Mouse (Mus musculus) embryonic facial prominence, embryonic 14.5 days (tissue): ENCODE results near the gene Ltbr. TPM values are rescaled to one million over a fixed set of nuclear protein-coding genes. Genes with fewer than 3 reads are reported as not detected.

Experiments
- ATAC-seq: fragments of 200-750 bp; cut with Nextera tagmentation; 2 replicates; pipeline ENCODE4 v1.8.0; 2017; ENCODE audit warnings: low read depth, moderate number of reproducible peaks, moderate TSS enrichment
- DNase-seq: peaks from one replicate; pipeline ENCODE4 v3.0.0-alpha.2; 2015; ENCODE audit warnings: low spot score
- H3K27ac ChIP-seq: fragments of 300-500 bp; sonication (generic); replicated peaks from 2 replicates; pipeline ENCODE4 v1.5.1; 2014; ENCODE audit warnings: low read depth, mild to moderate bottlenecking, low read length, moderate library complexity
- H3K27me3 ChIP-seq: fragments of 300-500 bp; sonication (generic); replicated peaks from 2 replicates; pipeline ENCODE4 v1.6.1; 2014; ENCODE audit warnings: low read length; ENCODE audit not compliant: control insufficient read depth, insufficient read depth
- H3K36me3 ChIP-seq: fragments of 300-500 bp; sonication (generic); 2 replicates; pipeline ENCODE4 v1.6.1; 2014; ENCODE audit warnings: low read length, mixed read lengths; ENCODE audit not compliant: control insufficient read depth, insufficient read depth
- H3K4me1 ChIP-seq: fragments of 300-500 bp; sonication (generic); 2 replicates; pipeline ENCODE4 v1.6.1; 2014; ENCODE audit warnings: antibody characterized with exemption, low read length; ENCODE audit not compliant: control insufficient read depth, insufficient read depth
- H3K4me2 ChIP-seq: fragments of 300-500 bp; sonication (generic); 2 replicates; pipeline ENCODE4 v1.6.1; 2014; ENCODE audit warnings: low read depth, mild to moderate bottlenecking, low read length, moderate library complexity, mixed read lengths
- H3K4me3 ChIP-seq: fragments of 300-500 bp; sonication (generic); 2 replicates; pipeline ENCODE4 v1.5.1; 2014; ENCODE audit warnings: low read depth, mild to moderate bottlenecking, low read length
- H3K9ac ChIP-seq: fragments of 300-500 bp; sonication (generic); 2 replicates; pipeline ENCODE4 v1.6.1; 2014; ENCODE audit warnings: low read depth, mild to moderate bottlenecking, low read length, moderate library complexity, mixed read lengths
- H3K9me3 ChIP-seq: fragments of 300-500 bp; sonication (generic); 2 replicates; pipeline ENCODE4 v1.6.1; 2016; ENCODE audit warnings: low read length; ENCODE audit not compliant: control insufficient read depth
- WGBS: fragments of 180-500 bp; shearing (Covaris S2); extraction: QIAGEN DNeasy Blood & Tissue Kit; methylation state at CpG from one replicate; pipeline ENCODE4 v1.1.7; 2014; 5-methylcytosine and 5-hydroxymethylcytosine counted together
- polyA plus RNA-seq: library from polyadenylated mRNA; unstranded; fragments of >200 nt; fragmentation: Nextera tagmentation; extraction: Ambion mirVana; gene quantifications from 2 replicates; pipeline ENCODE4 v1.2.1, GENCODE M21; 2014

Ltbr gene
- polyA plus RNA-seq, 1 experiment from 2014 or later, result 49.0 TPM

- H3K36me3 ChIP-seq, result no peaks in the 10 kb centered on the region
- DNase-seq (peak; percentile 43), ATAC-seq (peak; percentile 62; the same call in 1 of the 2 replicates)
- H3K9ac ChIP-seq, result no peak overlapping the region
- no peak overlapping the region for H3K4me3 ChIP-seq
- H3K4me2 ChIP-seq, result peak overlapping the region; percentile 5; the same call in 1 of the 2 replicates
- WGBS, result 6% methylated on average over 26 of the region's 26 CpGs
- H3K9me3 ChIP-seq, result no peaks in the 10 kb centered on the region
- H3K4me1 ChIP-seq, result no peaks in the 10 kb centered on the region
- H3K27me3 ChIP-seq, result peaks cover 27% of the 10 kb centered on the region
- H3K27ac ChIP-seq, result no peak overlapping the region
Measured at GRCm38 (mm10) chr6:125321114-125321855, 7.6 kb upstream of the Ltbr start.

GRCm38 (mm10) chr6:125320323-125320722 lies 6.6 kb upstream of the Ltbr start, which contains the start of gene Scnn1a:
Gene Scnn1a (plus strand): TSS chr6:125320659.
- Histone ChIP-seq H3K9ac (no peak within 1 kb of the TSS), H3K4me2 (peak within 1 kb of the TSS; percentile 5; the same call in 1 of the 2 replicates)

GRCm38 (mm10) chr6:125319919-125320296 lies 6.2 kb upstream of the Ltbr start:
- Histone ChIP-seq H3K4me3 (no peak overlapping the region), H3K9me3 (no peaks in the 10 kb centered on the region), H3K36me3 (no peaks in the 10 kb centered on the region), H3K27me3 (peaks cover 27% of the 10 kb centered on the region), H3K4me1 (no peaks in the 10 kb centered on the region), H3K27ac (no peak overlapping the region), H3K4me2 (no peak overlapping the region), H3K9ac (no peak overlapping the region)
- DNase-seq, result no peak
- ATAC-seq, result no peak

More at GRCm38 (mm10) chr6:125320323-125320722, 6.6 kb upstream of the Ltbr start, which contains the start of gene Scnn1a:
- no peak for ATAC-seq
- Histone ChIP-seq H3K4me3 (no peak within 1 kb of the TSS), H3K4me1 (no peaks in the 10 kb centered on the region), H3K27ac (no peak within 1 kb of the TSS), H3K27me3 (peaks cover 27% of the 10 kb centered on the region), H3K36me3 (no peaks in the 10 kb centered on the region), H3K9me3 (no peaks in the 10 kb centered on the region)
- DNase-seq, result no peak
- 76% methylated on average over 1 of the region's 1 CpGs for WGBS

DNA sequence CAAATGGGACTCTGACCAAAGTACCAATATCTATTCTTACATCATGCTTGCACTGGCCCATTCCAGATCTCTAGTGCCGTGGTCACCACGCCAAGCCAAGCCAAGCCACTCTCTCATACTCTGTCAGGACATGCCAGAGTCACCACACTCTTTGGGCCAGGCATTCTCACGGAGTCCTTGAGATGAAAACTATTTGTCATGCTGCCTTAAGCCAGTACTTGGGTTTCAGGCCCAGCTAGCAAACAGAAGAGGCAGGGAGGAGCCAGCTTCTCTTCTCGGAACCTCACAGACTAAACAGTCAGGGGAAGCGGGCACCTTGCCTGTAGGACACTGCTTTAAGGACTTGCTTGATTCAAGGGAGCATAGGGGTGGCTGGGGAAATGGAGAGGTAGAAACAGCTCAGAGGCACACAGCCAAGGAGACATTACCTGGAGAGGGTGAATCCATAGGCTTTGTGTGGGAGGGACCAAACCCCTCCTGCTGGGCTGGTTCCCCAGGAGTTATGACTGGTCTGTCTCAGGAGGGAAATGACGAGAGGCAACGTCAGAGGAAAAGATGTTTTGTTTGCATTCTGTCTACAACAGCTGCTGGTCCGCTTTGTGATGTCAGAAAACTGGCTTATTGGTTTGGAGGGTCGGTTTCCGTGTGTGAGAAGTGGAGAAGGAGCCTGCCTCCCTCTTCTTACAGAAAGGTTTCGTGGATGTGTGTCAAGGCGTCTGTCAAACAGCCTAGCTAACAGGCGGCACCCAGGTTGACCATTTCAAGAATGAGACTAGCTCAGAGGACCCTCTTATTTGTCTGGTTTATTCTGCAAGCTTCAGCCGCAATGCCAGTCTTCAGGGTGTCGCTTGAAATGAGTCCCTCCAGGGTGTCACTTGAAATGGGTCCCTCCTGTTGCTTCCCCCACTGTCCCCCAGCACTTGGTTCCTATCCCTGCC lies 5.6 kb upstream of the Ltbr start:
- Histone ChIP-seq H3K9ac (no peak overlapping the region), H3K36me3 (no peaks in the 10 kb centered on the region), H3K27ac (peak overlapping the region; percentile 33; the same call in 1 of the 2 replicates), H3K4me2 (no peak overlapping the region), H3K4me3 (no peak overlapping the region), H3K4me1 (peaks cover 3% of the 10 kb centered on the region), H3K9me3 (no peaks in the 10 kb centered on the region), H3K27me3 (peaks cover 27% of the 10 kb centered on the region)
- 55% methylated on average over 15 of the region's 15 CpGs for WGBS
- DNase-seq (no peak), ATAC-seq (no peak)

GRCm38 (mm10) chr6:125317077-125317476 lies 3.4 kb upstream of the Ltbr start:
- H3K4me2 ChIP-seq, result no peak overlapping the region
- WGBS, result 53% methylated on average over 7 of the region's 7 CpGs
- peaks cover 22% of the 10 kb centered on the region for H3K4me1 ChIP-seq
- no peak overlapping the region for H3K9ac ChIP-seq
- peaks cover 19% of the 10 kb centered on the region for H3K27me3 ChIP-seq
- DNase-seq (no peak), ATAC-seq (no peak)
- H3K36me3 ChIP-seq, result no peaks in the 10 kb centered on the region
- no peaks in the 10 kb centered on the region for H3K9me3 ChIP-seq
- no peak overlapping the region for H3K27ac ChIP-seq
- H3K4me3 ChIP-seq, result no peak overlapping the region

DNA sequence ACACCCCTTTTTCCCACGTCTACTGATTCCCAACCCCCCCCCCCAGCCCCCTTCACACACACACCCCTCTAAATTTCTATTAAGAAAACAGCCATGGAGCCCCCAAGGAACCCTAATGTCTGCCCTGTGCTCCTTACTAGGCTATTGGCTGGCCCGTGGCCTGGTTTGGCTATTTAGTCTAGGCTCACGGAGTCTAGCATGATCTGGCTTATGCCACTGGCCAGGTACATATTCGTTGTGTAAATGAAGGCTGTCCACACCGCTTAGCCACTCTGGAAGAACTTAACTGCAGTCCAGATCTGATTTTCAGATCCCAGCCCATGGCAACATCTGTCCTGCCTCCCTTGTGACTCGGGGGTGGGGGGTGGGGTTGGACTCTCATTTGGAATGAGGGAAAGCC lies 1.1 kb upstream of the Ltbr start:
- Histone ChIP-seq H3K36me3 (peaks cover 5% of the 10 kb centered on the region; the same call in 1 of the 2 replicates), H3K9ac (peak overlapping the region; percentile 85; the same call in 1 of the 2 replicates), H3K4me2 (peak overlapping the region; percentile 83; the same call in 1 of the 2 replicates), H3K9me3 (no peaks in the 10 kb centered on the region), H3K4me1 (peaks cover 30% of the 10 kb centered on the region), H3K27me3 (no peaks in the 10 kb centered on the region), H3K4me3 (no peak overlapping the region), H3K27ac (no peak overlapping the region)
- no peak for ATAC-seq
- DNase-seq, result no peak
- WGBS, result 76% methylated on average over 6 of the region's 6 CpGs

GRCm38 (mm10) chr6:125314231-125314563 lies 512 bp upstream of the Ltbr start:
- H3K36me3 ChIP-seq, result peaks cover 8% of the 10 kb centered on the region; the same call in 1 of the 2 replicates
- DNase-seq (no peak), ATAC-seq (peak; percentile 21; the same call in 1 of the 2 replicates)
- peaks cover 31% of the 10 kb centered on the region for H3K4me1 ChIP-seq
- peak overlapping the region; percentile 85 for H3K9ac ChIP-seq
- H3K27ac ChIP-seq, result peak overlapping the region; percentile 68
- H3K4me3 ChIP-seq, result peak overlapping the region; percentile 53
- no peaks in the 10 kb centered on the region for H3K27me3 ChIP-seq
- H3K9me3 ChIP-seq, result no peaks in the 10 kb centered on the region
- H3K4me2 ChIP-seq, result peak overlapping the region; percentile 83
- 44% methylated on average over 7 of the region's 7 CpGs for WGBS

DNA sequence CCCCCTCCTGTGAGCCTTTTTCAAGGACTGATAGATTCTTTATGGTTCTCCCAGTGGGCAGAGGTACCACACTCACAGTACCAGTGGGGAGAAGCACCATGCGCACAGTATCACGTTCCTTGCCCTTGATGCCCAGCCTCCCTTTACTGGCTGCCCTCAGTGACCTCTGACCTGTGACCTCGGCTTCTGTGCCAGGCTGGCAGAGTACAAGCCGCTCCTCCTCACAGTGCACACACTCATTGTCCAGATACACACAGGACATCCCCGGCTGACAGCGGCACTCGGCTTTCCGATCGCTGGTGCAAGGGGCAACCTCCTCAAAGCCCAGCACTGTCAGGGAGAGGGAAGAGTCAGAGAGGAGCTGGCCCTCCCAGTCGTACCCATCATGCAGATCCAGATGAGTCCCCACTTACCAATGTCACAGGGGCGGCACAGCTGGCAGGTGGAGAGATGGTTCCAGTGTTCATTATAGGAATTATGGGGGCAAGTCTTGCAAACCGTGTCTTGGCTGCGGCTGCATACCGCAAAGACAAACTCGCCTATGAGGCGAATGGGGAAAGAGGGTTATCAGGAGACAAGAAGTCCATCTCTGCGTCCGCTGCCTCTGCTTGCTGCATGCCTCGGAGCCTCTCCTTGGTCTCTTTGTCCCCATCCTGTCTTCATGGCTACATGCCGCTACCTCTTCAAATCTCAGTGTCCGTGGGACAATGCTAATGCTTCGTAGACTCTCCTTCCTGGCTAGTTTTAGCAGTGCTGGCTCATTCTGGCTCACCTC lies 917 bp downstream of the Ltbr start:
- peak overlapping the region; percentile 68 for H3K27ac ChIP-seq
- H3K9ac ChIP-seq, result peak overlapping the region; percentile 85
- H3K4me1 ChIP-seq, result peaks cover 34% of the 10 kb centered on the region
- H3K27me3 ChIP-seq, result no peaks in the 10 kb centered on the region
- H3K9me3 ChIP-seq, result no peaks in the 10 kb centered on the region
- DNase-seq, result no peak
- peak overlapping the region; percentile 83 for H3K4me2 ChIP-seq
- ATAC-seq, result no peak
- peaks cover 11% of the 10 kb centered on the region; the same call in 1 of the 2 replicates for H3K36me3 ChIP-seq
- 66% methylated on average over 22 of the region's 22 CpGs for WGBS
- peak overlapping the region; percentile 53 for H3K4me3 ChIP-seq
